Mouse (Mus musculus): ENCODE results near the gene Myt1l. TPM values are rescaled to one million over a fixed set of nuclear protein-coding genes. Genes with fewer than 3 reads are reported as not detected.

Myt1l gene
- total RNA-seq, 2 experiments from 2014 or later, result 0.05 to 0.41 TPM

DNA sequence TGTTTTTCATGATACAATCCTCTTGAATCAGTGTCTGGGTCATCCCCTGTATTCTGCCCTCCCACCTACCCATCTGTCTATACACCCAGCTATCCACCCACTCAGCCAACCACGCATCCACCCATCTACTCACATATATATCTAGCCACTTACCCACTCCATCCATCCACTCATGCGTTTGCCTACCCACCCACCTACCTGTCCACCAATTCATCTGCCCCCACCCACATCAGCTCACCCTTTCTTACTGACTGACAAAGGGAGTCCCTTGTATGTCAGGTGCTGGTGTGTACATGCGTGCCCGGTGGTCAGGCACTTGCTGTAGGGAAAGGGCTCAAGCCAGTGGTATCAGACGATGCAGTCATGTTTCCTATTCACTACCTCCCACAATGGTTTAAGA lies 423.3 kb downstream of the Myt1l start:
- no peak for DNase-seq (ENCODE audit: low spot score in 2 of 2)

- peak; percentile 29 to 57 for DNase-seq (ENCODE audit: low spot score in 2 of 2)
These were observed 423.9 kb downstream of the Myt1l start for GRCm38 (mm10) chr12:29952102-29952501.

DNA sequence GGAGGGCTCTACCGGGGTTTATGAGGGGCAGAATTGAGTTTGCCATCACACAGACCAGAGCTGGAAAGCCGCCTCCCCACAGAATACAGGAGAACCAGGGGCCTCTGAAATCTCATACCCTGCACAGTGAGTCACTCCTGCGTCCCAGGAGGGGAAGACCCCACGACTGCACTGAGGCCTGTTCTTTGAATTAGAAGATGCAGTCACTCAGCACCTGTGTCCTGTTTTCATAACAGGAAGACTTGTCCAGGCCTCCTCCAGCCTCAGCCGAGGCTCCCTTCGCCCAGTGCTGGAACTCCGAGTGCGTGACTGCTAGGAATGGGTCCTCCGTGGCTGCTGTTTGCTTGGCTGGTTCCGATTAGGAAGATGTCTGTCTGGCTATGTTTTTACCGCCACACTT lies 425.8 kb downstream of the Myt1l start:
- no peak for DNase-seq (ENCODE audit: low spot score in 2 of 2)

GRCm38 (mm10) chr12:29954464-29954863 lies 426.3 kb downstream of the Myt1l start:
- DNase-seq (ENCODE audit: low spot score in 2 of 2), result no peak

DNA sequence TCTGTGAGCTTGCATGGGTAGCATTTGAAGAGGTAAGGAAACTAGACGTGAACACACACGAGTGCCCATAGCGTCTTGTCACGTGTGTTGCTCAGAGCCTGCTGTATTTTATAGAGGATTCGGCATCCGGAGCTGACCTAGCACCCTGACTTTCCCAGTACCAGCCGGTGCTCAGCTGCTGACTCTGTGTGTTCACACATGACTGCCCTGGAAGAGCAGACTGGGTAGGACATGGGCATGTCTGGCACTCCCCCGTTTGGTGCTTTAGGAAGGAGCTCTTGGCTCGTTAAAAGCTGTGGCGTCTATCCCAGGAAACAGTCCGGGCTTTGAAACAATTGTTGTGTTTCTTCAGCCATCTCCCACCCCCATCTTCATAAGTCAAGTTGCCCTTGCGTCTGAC lies 428.8 kb downstream of the Myt1l start:
- no peak for DNase-seq (ENCODE audit: low spot score in 2 of 2)

DNA sequence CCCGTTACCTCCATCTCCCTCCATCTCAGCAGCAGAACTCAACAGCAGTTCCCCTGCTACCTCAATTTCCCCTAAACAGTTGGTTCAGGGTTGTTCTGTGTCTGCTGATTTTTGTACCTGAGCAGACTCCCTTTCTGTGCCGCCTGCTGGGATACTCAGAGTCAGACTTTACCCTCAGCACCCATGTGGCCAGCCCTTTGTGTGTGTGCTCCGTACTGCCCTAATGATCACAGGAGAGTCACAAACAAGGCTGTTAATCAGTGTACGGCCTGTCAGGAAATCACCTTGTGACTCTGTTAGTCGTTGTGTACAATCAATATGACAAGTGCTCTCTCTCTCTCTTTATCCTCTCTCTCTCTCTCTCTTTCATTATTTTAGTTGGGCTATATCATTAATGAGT lies 430.5 kb downstream of the Myt1l start:
- DNase-seq (ENCODE audit: low spot score in 2 of 2), result no peak

- no peak for DNase-seq (ENCODE audit: low spot score in 2 of 2)
These were observed 432.9 kb downstream of the Myt1l start for GRCm38 (mm10) chr12:29961041-29961440.

GRCm38 (mm10) chr12:29965016-29965415 lies 436.8 kb downstream of the Myt1l start:
- DNase-seq (ENCODE audit: low spot score in 2 of 2), result no peak

DNA sequence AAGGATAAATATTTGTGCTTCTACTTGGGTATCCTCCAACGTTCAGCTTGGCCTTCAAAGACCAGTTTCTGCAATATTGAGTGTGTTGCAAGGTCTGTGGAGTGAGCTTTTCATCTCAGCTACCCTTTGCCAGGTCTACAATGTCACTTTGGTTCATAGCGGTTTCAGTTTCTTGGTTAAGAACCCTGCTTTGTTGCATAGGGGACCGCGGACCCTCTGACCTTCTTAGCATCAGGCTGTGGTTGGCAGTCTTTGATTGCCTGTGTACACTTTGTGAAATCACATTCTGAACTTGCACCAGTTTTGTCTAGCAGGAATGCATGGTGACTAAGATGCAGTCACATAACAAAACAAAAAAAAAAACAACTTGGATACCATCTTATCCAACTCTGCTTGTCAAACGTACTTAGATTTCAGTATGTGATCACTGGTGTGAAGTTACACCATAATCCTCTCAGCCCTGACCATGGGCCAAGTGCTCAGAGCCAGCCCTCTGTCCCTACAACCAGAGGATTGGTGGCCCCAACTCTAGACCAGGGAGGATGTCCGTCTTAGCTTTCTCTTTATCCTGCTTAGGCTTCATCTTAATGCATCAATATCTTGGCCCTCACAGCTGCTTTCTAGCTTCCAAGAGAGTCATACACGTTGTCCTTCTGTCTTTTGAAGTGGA lies 443.7 kb downstream of the Myt1l start:
- DNase-seq (ENCODE audit: low spot score in 2 of 2), result no peak

DNA sequence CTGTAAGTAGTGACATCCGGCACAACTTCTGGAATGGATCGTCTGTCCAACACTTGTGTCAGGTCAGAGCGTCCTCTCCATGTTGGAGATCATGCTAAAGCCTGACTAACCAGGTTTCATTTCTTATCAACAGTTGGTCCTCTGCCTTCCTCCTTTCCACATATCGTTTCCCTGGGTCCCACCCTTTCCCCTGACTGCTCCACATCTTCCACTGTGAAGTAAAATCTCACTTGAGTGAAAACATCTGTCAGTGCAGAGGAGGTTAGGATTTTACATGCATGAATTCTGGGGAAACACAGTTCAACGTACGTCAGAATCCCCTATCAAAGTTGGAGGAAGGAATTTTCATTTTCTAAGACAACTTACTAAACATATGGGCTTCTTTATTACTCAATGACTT lies 444.3 kb downstream of the Myt1l start:
- DNase-seq (ENCODE audit: low spot score in 2 of 2), result no peak
